Comparison of ENCODE assay signal across 1 mouse cellular context in genomic region chr11:114789061-114789714, GRCm38 (mm10).
TF ChIP-seq lines count a peak whose summit lies in the region.

No protein-coding gene starts in this region.

TF ChIP-seq in CH12.LX, 34 proteins besides CTCF, POLR2A, EP300 and RAD21 (continued from another document):
- peak; percentile 31; the same call in 1 of the 2 replicates for TF ChIP-seq NRF1 (IDR thresholded peaks at IDR 0.05; ENCODE audit: low read depth, low read length)
- peak; percentile 86 for TF ChIP-seq IRF4 (IDR thresholded peaks at IDR 0.05; ENCODE audit: low read depth, low read length)
- TF ChIP-seq MAZ (IDR thresholded peaks at IDR 0.05; ENCODE audit: low read depth, low read length): no peak
- no peak for TF ChIP-seq USF2 (conservative IDR thresholded peaks at IDR 0.05; ENCODE audit: low read depth, low read length)
- no peak for TF ChIP-seq SIN3A (IDR thresholded peaks at IDR 0.05; ENCODE audit: low read length)
- no peak for TF ChIP-seq MYC (IDR thresholded peaks at IDR 0.05; ENCODE audit: low read depth, low read length)
- no peak for TF ChIP-seq E2F4 (IDR thresholded peaks at IDR 0.05; ENCODE audit: insufficient replicate concordance, low read depth, low read length)
